Mouse (Mus musculus): ENCODE data around the gene Atxn7l2.
"Not testable (repeated sequence)": the region's sequence is repeated elsewhere in the genome, so short reads cannot be mapped to it uniquely, and the experiment has no call there.

Gene Atxn7l2

DNA sequence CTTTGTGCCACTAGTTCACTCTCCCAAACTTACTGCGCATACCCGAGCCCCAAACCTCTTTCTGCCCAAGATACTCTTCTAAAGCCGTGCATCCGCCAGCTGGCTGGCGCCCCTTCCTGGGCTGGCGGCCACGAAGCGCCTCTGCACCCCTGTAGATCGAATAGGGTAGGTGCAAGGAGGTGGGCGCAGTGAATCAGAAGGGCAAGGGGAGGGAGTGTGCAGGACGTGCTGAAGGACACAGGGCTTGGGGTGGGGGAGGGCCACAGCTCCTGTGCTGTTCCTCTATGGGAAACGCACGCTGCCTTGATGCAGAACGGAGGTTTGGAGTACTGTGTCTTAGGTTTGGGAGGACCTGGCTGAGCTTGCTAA, at the start of gene Atxn7l2:
Gene Atxn7l2, minus strand, starts transcription at position 164 of the 369 bp plus-strand sequence.
- peak; percentile 90 to 94 for DNase-seq

DNA sequence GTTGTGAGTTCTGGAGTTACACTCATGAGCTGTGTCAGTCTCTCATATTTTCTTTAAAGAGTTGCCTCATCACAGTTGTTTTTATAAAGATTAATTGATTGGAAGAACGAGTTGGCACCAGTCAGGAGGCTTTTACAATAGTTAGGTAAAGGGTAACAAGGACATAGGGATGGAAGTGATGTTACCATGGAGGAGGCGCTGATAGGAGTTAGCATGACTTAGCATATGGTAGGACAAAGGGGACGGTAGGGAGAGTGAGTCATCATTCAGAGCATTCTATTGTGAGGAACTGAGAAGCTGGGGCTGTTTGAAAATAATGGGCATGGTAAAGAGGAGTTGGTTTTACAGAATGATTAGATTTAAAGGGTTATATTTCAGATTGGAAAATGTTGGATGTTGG, 48.6 kb upstream of the Atxn7l2 start:
- DNase-seq, result no peak

DNA sequence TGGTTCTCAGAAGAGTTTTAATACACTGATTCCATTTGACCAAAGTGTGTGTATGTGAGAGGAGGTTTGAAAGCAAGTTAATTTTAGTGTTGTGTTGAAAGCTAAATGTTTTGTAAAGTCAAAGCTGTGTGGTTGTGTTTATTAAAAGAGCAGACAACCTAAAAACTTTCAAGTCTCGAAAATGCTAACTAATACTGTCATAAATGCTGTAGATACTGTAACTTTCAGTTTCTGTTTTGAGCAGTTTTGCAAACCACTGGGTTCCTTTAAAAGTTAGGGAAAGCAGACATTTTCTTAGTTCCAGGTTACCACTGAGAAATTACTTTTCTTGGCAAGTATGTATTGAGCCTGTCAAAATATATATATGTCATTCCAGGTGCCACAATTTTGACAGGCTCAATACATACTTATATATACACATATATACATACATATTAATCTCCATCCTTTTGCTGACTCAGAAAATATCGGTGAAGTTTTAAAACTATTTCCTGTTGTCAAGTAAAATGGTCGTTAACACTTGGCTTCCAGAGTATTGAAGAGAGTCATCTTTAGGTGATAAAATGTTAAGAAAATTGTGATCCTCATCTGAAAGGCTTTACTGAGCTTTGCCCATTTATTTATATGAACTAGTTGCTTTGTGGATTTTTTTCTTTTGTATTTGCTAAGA, 47.2 kb upstream of the Atxn7l2 start:
- no peak for DNase-seq

GRCm38 (mm10) chr3:108256719-108257637, 46.2 kb upstream of the Atxn7l2 start, which contains the start of gene Psma5:
Gene Psma5, plus strand, starts transcription at chr3:108256926.
- peak; percentile 98 for DNase-seq

- no peak for DNase-seq
These were observed 36.1 kb upstream of the Atxn7l2 start for GRCm38 (mm10) chr3:108246857-108247256.

GRCm38 (mm10) chr3:108241243-108241839, 30.6 kb upstream of the Atxn7l2 start:
- no peak for DNase-seq

GRCm38 (mm10) chr3:108237474-108238102, 26.9 kb upstream of the Atxn7l2 start:
- not testable (repeated sequence) for DNase-seq

DNA sequence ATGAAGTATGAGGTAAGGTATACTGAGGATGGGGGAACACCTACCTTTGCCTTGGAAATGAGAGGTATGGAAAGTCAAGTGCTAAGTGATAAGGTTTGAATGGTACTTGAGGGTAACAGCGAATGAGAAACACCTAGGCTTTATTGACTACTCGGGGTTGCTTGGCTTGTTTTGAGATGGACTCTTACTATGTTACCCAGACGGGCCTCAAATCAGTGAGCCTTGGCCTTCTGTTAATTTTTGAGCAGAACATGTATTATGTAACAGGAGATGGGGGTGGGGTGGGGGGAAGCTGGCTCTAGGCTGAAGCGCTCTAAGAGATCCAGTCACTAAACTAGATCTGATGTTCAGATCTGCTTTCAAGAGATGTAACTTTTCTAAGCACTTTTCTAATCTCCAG, 20.9 kb upstream of the Atxn7l2 start:
- no peak for DNase-seq

DNA sequence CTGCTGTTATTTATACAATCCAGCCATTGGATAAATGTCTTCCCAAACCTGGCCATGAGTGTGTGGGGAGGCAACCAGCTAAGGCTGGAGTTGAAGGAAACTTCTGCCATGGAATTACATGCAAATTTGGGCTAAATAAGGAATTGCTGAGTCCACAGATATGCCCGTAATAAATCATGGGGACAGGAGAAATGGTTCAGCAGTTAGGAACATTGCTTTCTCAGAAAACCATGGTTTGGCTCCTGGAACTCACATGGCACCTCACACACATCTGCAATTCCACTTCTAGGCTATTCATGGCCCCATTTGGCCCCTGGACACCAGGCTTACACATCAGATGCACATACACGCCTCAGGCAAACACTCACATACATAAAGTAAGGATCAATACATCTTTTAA, 16.8 kb upstream of the Atxn7l2 start:
- no peak for DNase-seq

DNA sequence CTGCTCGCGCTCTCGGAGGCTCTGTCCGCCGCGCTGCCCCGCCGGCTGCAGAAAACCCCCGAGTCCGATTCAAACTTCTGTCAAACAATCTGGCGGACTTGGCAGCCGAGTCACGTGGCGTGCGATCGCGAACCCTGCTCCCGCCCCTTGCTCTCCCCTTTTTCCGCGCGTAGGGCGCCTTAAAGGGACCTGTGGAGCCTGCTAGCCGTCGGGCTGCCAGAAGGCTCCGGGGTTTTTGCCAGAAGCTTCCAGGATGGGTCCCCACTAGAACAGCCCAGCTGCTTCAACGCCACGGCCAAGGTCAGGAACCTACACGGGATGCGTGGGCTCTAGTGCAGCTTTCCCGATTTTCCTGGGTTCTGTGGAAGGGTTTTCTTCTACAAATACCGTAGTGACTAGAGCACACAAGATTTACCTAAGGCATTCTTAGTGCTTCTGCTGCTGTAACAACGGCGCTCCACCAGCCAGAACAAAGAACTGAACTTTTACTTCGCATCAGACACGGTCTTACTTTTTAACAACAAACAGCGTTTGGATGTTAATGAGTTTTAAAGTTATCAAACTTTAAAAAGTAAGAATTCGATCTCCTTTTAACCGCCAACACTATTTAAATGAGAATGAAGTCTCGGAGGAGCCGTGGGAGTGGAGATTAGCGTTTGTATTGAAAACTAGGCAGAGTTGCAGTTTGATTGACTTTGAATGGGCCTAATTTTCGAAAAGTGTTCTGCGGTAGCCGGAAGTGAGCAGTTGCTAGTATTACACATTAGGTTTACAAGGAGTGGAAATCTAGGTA, 16.0 kb upstream of the Atxn7l2 start, which contains the start of gene Sypl2:
Gene Sypl2, minus strand, starts transcription at position 91 of the 793 bp plus-strand sequence.
- DNase-seq, result peak; percentile 69 to 77

DNA sequence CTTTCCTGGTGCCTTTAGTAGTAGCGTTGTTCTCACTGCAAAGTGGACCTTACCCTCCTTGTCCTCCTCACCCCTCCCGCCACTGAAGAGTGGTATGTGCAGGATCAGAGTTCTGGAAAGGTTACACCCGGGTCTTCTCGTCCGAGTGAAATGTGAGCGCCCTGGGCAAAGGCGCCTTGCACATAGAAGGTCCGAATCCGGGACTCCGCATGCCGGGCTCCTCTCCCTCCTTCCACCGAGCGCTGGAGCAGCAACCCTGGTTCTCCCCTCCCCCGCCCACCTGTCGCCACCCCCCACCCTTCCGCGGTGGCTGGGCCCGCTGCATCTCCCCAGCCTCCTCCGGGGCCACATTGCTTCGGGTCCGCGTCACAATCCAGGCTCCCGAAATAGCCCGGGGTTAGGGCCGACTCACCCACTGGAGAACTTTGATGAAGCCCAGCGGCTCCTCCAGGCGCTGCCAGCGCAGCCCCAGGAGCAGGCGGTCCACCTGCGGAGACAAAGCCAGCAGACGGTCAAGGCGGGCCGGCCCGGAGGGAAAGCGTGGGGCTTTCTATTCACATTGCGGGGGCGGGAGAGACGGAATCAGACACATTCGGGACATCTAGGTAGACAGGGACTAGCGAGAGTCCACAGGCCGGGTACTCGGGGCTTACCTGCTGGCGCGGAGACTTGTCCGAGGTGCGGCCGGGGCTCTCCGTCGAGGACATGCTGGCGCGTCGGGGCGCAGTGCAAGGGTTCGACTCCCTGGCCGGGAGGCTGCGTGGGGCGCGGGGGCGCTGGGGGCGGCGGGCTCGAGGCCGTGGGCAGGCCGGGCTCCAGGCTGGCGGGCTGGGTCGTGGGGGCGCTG, 15.2 kb upstream of the Atxn7l2 start:
- DNase-seq, result peak; percentile 29 to 38

- DNase-seq, result no peak
These were observed 9.9 kb upstream of the Atxn7l2 start for GRCm38 (mm10) chr3:108220661-108221060.

- no peak for DNase-seq
These were observed 4.0 kb upstream of the Atxn7l2 start for GRCm38 (mm10) chr3:108214734-108215133.

GRCm38 (mm10) chr3:108212406-108212805, 1.7 kb upstream of the Atxn7l2 start:
- peak; percentile 63 to 68 for DNase-seq

GRCm38 (mm10) chr3:108211845-108212244, 1.1 kb upstream of the Atxn7l2 start:
- DNase-seq, result peak; percentile 81 to 83

GRCm38 (mm10) chr3:108209946-108210770, 576 bp downstream of the Atxn7l2 start:
- peak; percentile 94 to 97 for DNase-seq

DNA sequence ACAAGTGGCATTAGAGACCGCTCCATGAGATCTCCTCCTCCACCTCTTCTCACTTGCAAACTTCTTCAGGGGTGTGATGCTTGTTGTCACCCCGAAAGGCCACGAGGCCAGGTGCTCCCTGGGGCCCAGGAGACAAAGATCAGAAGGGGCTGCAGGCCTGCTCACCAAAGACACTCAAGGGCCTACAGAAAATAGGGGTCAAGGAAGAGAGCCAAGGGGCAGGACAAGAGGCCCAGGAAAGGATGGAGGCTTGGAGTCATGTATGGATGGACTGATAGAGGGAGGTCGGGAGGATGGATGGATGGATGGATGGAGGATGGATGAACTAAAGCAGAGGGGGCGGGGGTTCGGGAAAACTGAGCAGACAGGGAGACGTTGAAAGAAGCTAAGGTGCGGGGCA, 1.2 kb downstream of the Atxn7l2 start:
- DNase-seq, result no peak

GRCm38 (mm10) chr3:108209001-108209400, 1.7 kb downstream of the Atxn7l2 start:
- peak in 1 of 2 experiments; percentile 47 for DNase-seq

DNA sequence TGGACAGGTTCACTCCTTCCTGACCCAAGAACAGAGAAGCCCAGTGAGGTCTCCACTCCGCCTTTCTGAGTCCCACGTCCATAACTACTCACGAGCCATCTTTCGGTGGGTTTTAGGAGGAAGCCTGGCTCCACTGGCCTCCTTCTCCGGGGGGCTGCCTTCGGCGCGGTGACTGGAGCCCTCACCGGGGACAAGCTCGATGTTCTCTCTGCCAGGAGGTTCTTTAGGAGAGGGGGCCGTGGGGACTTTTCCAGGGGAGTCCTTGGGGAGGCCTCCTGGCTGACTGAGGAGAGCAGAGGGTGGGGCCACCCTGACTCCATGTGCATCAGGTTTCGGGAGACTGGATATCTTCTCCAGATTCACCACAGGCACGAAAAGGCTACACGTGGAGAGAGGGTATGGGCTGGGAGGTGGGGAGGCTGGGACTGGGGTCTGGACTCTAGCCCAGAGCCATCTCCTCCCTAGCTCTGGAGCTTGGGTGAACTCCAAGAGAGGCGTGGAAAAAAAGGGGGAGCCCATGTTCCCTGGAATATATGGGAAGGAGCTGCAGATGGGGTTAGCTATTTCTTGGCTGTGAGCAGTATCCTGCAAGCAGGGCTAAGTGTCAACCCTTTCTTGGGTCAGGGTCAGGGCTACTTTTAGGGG, 3.9 kb downstream of the Atxn7l2 start:
- DNase-seq, result peak; percentile 74 to 86

DNA sequence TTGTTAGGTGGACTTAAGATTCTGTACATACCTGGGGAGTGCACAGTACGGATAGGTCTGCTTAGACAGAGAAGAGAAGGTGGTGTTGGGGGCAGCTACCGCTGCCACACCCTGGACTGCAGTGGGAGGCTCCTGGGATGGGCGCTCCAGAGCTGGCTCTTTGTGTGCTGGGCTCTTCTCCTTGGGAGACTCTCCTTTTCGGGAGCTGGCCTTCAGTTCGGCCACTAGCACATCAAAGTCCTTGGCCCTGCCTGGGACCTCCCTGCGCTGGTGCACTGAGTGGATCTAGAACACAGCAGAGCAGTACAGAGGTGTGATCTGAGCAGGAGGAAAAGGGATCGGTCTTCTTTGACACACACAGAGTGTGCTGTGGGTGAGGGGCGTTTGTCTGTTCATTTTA, 5.1 kb downstream of the Atxn7l2 start:
- DNase-seq, result no peak

All from cerebellum, postnatal 10 days (tissue).